Mouse (Mus musculus): ENCODE results near the gene Aldh1a1. TPM values are rescaled to one million over a fixed set of nuclear protein-coding genes. Genes with fewer than 3 reads are reported as not detected.

Aldh1a1 gene
- polyA plus RNA-seq, 1 experiment, result not detected

DNA sequence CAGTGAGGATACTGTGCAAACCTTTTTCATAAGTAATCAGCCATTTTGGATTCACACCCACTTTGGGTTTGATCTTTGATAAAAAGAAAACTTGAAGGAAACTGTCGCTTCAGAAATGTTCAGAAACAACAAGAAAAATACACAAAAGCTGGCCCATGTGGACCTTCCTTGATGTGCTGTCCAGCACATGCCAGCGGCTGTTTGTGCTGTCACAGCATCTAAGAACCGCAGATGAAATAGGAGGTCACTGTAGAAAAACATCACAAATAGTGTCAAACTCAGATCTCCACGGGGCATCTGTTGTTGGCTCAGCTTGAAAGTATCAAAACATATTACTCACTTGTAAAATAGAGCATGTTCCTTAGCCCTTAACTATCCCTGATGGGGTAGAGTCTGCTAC, 73.8 kb downstream of the Aldh1a1 start:
- Histone ChIP-seq H3K27me3 (ENCODE audit: control insufficient read depth, insufficient read depth, insufficient read length) (no peaks in the 10 kb centered on the region), H3K4me2 (ENCODE audit: low read depth) (no peak overlapping the region), H3K4me3 (no peak overlapping the region), H3ac (ENCODE audit: control insufficient read depth, insufficient read length) (no peak overlapping the region), H3K79me2 (ENCODE audit: control insufficient read depth, insufficient read depth) (no peaks in the 10 kb centered on the region), H3K36me3 (ENCODE audit: control insufficient read depth, insufficient read depth) (no peaks in the 10 kb centered on the region)
- TF ChIP-seq MYOG (IDR thresholded peaks at IDR 0.05; ENCODE audit: control insufficient read depth in 1 of 3, insufficient read depth in 1 of 3, insufficient read length in 2 of 3, low read depth in 2 of 3) (no peak), E2F4 (IDR thresholded peaks at IDR 0.05; ENCODE audit: insufficient read depth) (no peak), USF1 (IDR thresholded peaks at IDR 0.05; ENCODE audit: low read depth) (no peak), TCF3 (IDR thresholded peaks at IDR 0.05; ENCODE audit: insufficient read length, low read depth) (no peak), MAX (IDR thresholded peaks at IDR 0.05; ENCODE audit: low read depth) (no peak), SRF (IDR thresholded peaks at IDR 0.05; ENCODE audit: control insufficient read depth, insufficient read length, low read depth) (no peak), MYOD1 (IDR thresholded peaks at IDR 0.05; ENCODE audit: control insufficient read depth in 1 of 3, insufficient read length in 2 of 3, low read depth in 2 of 3) (no peak), CEBPB (IDR thresholded peaks at IDR 0.05; ENCODE audit: insufficient read depth, poor library complexity, severe bottlenecking) (no peak), TCF12 (IDR thresholded peaks at IDR 0.05; ENCODE audit: insufficient read depth, poor library complexity, severe bottlenecking) (no peak), POLR2AphosphoS2 (IDR thresholded peaks at IDR 0.05; ENCODE audit: insufficient read length, low read depth) (no peak), POLR2A (IDR thresholded peaks at IDR 0.05; ENCODE audit: insufficient read length, low read depth) (no peak), REST (IDR thresholded peaks at IDR 0.05; ENCODE audit: insufficient read depth, insufficient read length) (no peak)

DNA sequence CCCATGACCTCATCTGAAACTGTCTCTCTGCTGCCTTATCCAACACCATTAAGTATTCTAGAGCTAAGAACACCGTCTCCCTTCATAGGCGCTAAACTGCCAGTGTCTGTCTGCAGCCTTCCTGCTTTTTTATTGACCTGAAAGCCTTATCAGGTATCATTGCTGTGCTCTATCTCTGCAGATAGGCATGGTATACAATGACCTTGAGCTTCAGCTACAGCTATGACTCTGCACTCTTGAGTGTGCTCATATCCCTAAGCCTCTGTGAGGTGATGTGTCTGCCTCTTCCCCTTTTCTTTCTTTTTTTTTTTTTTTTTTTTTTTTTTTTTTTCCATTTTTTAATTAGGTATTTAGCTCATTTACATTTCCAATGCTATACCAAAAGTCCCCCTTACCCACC, 74.5 kb downstream of the Aldh1a1 start:
- Histone ChIP-seq H3K4me3 (no peak overlapping the region), H3K79me2 (ENCODE audit: control insufficient read depth, insufficient read depth) (no peaks in the 10 kb centered on the region), H3ac (ENCODE audit: control insufficient read depth, insufficient read length) (no peak overlapping the region), H3K27me3 (ENCODE audit: control insufficient read depth, insufficient read depth, insufficient read length) (no peaks in the 10 kb centered on the region), H3K4me2 (ENCODE audit: low read depth) (no peak overlapping the region), H3K36me3 (ENCODE audit: control insufficient read depth, insufficient read depth) (no peaks in the 10 kb centered on the region)
- TF ChIP-seq TCF3 (IDR thresholded peaks at IDR 0.05; ENCODE audit: insufficient read length, low read depth) (no peak), MYOG (IDR thresholded peaks at IDR 0.05; ENCODE audit: control insufficient read depth in 1 of 3, insufficient read depth in 1 of 3, insufficient read length in 2 of 3, low read depth in 2 of 3) (no peak), MYOD1 (IDR thresholded peaks at IDR 0.05; ENCODE audit: control insufficient read depth in 1 of 3, insufficient read length in 2 of 3, low read depth in 2 of 3) (no peak), CEBPB (IDR thresholded peaks at IDR 0.05; ENCODE audit: insufficient read depth, poor library complexity, severe bottlenecking) (no peak), REST (IDR thresholded peaks at IDR 0.05; ENCODE audit: insufficient read depth, insufficient read length) (no peak), E2F4 (IDR thresholded peaks at IDR 0.05; ENCODE audit: insufficient read depth) (no peak), USF1 (IDR thresholded peaks at IDR 0.05; ENCODE audit: low read depth) (no peak), MAX (IDR thresholded peaks at IDR 0.05; ENCODE audit: low read depth) (no peak), POLR2AphosphoS2 (IDR thresholded peaks at IDR 0.05; ENCODE audit: insufficient read length, low read depth) (no peak), POLR2A (IDR thresholded peaks at IDR 0.05; ENCODE audit: insufficient read length, low read depth) (no peak), TCF12 (IDR thresholded peaks at IDR 0.05; ENCODE audit: insufficient read depth, poor library complexity, severe bottlenecking) (no peak), SRF (IDR thresholded peaks at IDR 0.05; ENCODE audit: control insufficient read depth, insufficient read length, low read depth) (no peak)

DNA sequence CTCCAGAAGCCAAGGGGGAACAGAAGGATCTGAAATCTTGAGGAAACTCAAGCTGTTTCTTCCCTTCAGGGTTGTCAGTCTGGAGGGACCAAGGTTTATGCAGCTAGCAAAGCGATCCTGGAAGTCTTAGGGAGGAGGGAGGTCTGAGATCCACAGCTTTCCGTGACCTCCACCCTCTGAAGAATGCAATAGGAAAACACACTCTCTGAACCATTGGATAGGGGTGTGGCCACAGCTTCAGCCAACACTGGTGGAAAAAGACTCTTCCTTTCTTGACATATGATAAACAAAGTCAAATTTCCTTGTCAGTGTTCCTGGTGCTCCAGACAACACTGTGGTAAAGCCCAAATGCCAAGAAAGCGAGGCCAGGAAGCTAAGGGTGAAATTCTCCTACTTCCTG, 84.5 kb downstream of the Aldh1a1 start:
- TF ChIP-seq MYOG (IDR thresholded peaks at IDR 0.05; ENCODE audit: control insufficient read depth in 1 of 3, insufficient read depth in 1 of 3, insufficient read length in 2 of 3, low read depth in 2 of 3) (no peak), TCF12 (IDR thresholded peaks at IDR 0.05; ENCODE audit: insufficient read depth, poor library complexity, severe bottlenecking) (no peak), USF1 (IDR thresholded peaks at IDR 0.05; ENCODE audit: low read depth) (no peak), CEBPB (IDR thresholded peaks at IDR 0.05; ENCODE audit: insufficient read depth, poor library complexity, severe bottlenecking) (no peak), MAX (IDR thresholded peaks at IDR 0.05; ENCODE audit: low read depth) (no peak), MYOD1 (IDR thresholded peaks at IDR 0.05; ENCODE audit: control insufficient read depth in 1 of 3, insufficient read length in 2 of 3, low read depth in 2 of 3) (no peak), SRF (IDR thresholded peaks at IDR 0.05; ENCODE audit: control insufficient read depth, insufficient read length, low read depth) (no peak), TCF3 (IDR thresholded peaks at IDR 0.05; ENCODE audit: insufficient read length, low read depth) (no peak), POLR2AphosphoS2 (IDR thresholded peaks at IDR 0.05; ENCODE audit: insufficient read length, low read depth) (no peak)
- Histone ChIP-seq H3K36me3 (ENCODE audit: control insufficient read depth, insufficient read depth) (no peaks in the 10 kb centered on the region), H3K27me3 (ENCODE audit: control insufficient read depth, insufficient read depth, insufficient read length) (no peaks in the 10 kb centered on the region), H3K4me3 (no peak overlapping the region), H3K79me2 (ENCODE audit: control insufficient read depth, insufficient read depth) (no peaks in the 10 kb centered on the region), H3ac (ENCODE audit: control insufficient read depth, insufficient read length) (no peak overlapping the region), H3K4me2 (ENCODE audit: low read depth) (no peak overlapping the region)

DNA sequence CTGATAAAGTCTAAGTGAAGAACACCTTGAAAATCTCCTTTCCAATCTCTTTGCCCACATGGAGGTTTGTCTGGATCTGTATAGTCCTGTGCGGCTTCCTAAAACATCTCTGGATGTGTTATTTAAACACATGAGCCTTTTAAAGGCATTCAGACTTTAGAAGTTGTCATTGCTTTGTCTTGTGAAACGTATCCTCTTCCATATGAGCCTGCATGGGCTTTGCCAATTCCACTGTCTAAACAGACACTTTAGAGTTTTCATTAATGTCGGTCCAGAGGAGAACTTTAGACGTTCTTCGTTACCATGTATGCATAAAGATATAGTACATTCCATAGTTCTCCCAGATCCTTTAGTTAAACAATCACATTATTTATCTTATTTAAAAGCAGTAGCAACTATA, 84.9 kb downstream of the Aldh1a1 start:
- TF ChIP-seq MAX (IDR thresholded peaks at IDR 0.05; ENCODE audit: low read depth), result no peak
- Histone ChIP-seq H3K27me3 (ENCODE audit: control insufficient read depth, insufficient read depth, insufficient read length) (no peaks in the 10 kb centered on the region), H3K36me3 (ENCODE audit: control insufficient read depth, insufficient read depth) (no peaks in the 10 kb centered on the region), H3ac (ENCODE audit: control insufficient read depth, insufficient read length) (no peak overlapping the region), H3K4me2 (ENCODE audit: low read depth) (no peak overlapping the region), H3K79me2 (ENCODE audit: control insufficient read depth, insufficient read depth) (no peaks in the 10 kb centered on the region), H3K4me3 (no peak overlapping the region)

DNA sequence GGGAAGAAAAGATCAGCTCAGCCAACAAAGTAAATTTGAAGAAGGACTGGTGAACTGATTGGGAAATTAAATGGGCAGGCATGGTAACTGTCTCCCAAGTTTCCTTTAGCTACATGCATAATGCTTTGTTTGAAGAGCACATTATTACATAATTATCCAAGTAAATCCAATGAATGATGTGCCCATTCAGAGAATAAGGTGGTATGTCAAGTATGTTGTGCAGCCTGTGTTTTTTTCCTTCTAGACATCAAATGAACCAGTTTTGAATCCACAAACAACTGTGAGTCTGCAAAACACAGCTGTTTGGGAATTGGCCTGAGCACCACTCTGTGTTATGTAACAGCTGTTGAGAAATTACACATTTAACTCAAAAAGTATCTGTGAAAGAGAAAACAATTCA, 107.4 kb downstream of the Aldh1a1 start:
- Histone ChIP-seq H3K27me3 (ENCODE audit: control insufficient read depth, insufficient read depth, insufficient read length) (no peaks in the 10 kb centered on the region), H3K79me2 (ENCODE audit: control insufficient read depth, insufficient read depth) (no peaks in the 10 kb centered on the region)
- TF ChIP-seq USF1 (IDR thresholded peaks at IDR 0.05; ENCODE audit: low read depth), result no peak
- no peak for TF ChIP-seq REST (IDR thresholded peaks at IDR 0.05; ENCODE audit: insufficient read depth, insufficient read length)
- TF ChIP-seq E2F4 (IDR thresholded peaks at IDR 0.05; ENCODE audit: insufficient read depth), result no peak
- TF ChIP-seq POLR2A (IDR thresholded peaks at IDR 0.05; ENCODE audit: insufficient read length, low read depth), result no peak
- TF ChIP-seq POLR2AphosphoS2 (IDR thresholded peaks at IDR 0.05; ENCODE audit: insufficient read length, low read depth), result no peak

More for the DNA sequence above, 107.4 kb downstream of the Aldh1a1 start:
- Histone ChIP-seq H3K4me3 (no peak overlapping the region), H3ac (ENCODE audit: control insufficient read depth, insufficient read length) (no peak overlapping the region), H3K4me2 (ENCODE audit: low read depth) (no peak overlapping the region), H3K36me3 (ENCODE audit: control insufficient read depth, insufficient read depth) (no peaks in the 10 kb centered on the region)

Measured in myocyte (in vitro differentiated cells).